Mouse (Mus musculus) fibroblast of lung, adult 2 months (primary cell): ENCODE measurements around the gene Cnn2.

Experiments used
- DNase-seq: peaks from one replicate; pipeline ENCODE4 v3.0.0-alpha.2; 2011; ENCODE audit warnings: low read depth

Cnn2 gene

GRCm38 (mm10) chr10:79970415-79971182 lies 17.8 kb upstream of the Cnn2 start, which contains the start of gene Grin3b:
Grin3b (plus strand) TSS chr10:79970715.
- no peak for DNase-seq

DNA sequence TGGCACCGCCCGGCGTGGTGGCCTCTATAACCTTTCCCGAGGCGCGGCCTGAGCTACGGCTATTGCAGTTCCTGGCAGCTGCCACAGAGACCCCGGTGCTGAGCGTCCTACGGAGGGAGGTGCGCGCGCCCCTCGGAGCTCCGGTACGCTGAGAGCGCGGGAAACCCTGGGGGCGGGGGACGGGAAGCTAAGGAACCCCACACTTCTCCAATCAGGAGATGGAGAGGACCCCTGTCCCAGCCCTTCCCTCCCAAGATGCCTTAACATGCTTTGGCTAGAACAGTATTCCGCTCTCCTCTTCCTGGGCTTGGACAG lies 17.2 kb upstream of the Cnn2 start:
- no peak for DNase-seq

GRCm38 (mm10) chr10:79972831-79973230 lies 15.6 kb upstream of the Cnn2 start:
- DNase-seq: no peak

DNA sequence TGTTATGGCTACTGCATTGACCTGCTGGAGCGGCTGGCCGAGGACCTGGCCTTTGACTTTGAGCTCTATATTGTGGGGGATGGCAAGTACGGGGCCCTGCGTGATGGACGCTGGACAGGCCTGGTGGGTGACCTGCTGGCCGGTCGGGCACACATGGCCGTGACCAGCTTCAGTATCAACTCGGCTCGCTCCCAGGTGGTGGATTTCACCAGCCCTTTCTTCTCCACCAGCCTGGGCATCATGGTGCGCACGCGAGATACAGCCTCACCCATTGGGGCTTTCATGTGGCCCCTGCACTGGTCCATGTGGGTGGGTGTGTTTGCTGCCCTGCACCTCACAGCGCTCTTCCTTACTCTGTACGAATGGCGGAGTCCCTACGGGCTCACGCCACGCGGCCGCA lies 14.3 kb upstream of the Cnn2 start:
- DNase-seq: no peak

GRCm38 (mm10) chr10:79974668-79975067 lies 13.7 kb upstream of the Cnn2 start:
- no peak for DNase-seq

DNA sequence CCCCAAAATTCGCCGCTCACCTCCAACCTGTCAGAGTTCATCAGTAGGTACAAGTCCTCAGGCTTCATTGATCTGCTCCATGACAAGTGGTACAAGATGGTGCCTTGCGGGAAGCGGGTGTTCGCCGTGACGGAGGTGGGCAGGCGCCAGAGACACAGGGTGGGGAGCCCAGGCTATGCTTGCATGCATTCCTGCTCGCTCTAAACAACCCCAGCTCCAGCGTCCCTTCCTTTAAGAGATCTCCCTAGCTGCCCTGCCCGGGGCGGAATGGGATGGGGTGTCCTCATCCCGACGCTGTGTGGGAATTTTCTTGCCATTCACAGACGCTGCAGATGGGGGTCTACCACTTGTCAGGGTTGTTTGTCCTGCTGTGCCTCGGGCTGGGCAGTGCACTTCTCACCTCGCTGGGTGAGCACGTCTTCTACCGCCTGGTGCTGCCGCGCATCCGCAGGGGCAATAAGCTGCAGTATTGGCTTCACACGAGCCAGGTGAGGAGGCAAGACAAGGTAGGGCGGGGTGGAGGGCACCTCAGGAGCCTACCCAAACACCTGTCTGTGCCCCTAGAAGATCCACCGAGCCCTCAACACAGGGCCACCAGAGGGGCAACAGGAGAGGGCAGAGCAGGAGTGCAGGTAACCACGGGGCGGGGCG lies 12.2 kb upstream of the Cnn2 start:
- DNase-seq: no peak

GRCm38 (mm10) chr10:79976722-79977107 lies 11.7 kb upstream of the Cnn2 start:
- no peak for DNase-seq

- DNase-seq: no peak
Observed at GRCm38 (mm10) chr10:79977324-79977723, 11.1 kb upstream of the Cnn2 start.

GRCm38 (mm10) chr10:79978061-79978460 lies 10.3 kb upstream of the Cnn2 start:
- no peak for DNase-seq

- no peak for DNase-seq
Observed at GRCm38 (mm10) chr10:79979401-79980155, 8.8 kb upstream of the Cnn2 start.

DNA sequence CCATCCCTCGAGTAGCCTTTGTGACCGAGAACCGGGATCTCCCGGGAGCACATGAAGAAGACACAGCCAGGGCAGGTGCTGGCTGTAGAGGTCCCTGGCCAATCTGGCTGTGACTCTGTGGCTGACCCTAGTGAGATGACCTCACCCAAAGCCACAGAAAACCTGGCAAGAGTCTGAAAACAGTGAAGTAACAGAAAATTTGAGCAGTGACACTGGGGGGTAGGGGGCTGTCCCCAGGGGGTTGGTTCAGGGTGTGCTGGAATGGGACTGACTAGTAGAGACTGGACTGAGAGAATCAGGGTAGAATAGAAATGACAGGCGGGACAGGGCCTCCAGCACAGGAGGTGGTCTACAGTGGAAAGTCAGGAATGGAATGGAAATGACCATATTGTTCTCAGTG lies 5.2 kb upstream of the Cnn2 start:
- DNase-seq: no peak

GRCm38 (mm10) chr10:79983670-79984069 lies 4.7 kb upstream of the Cnn2 start:
- no peak for DNase-seq

GRCm38 (mm10) chr10:79984195-79984816 lies 4.1 kb upstream of the Cnn2 start, which contains the start of gene Tmem259:
Tmem259 (minus strand) TSS chr10:79984330.
- DNase-seq: no peak

DNA sequence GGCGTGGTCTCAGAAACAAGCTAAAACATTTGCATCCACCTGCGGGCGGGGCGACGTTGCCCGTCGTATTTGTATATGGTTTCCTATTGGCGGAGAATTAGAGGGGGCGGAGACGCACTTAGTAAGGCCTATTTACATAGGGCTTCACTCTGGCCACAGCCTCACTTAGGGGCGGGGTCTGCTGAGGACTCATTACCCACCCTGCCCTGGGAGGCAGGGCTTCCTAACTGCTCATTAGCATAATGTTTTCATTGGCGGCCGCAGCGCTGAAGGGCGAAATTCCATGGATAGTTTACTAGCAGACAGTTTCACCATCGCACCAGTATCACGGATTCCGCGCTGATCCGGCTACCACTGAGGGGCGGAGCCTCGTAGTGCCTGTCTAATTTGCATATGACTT lies 3.5 kb upstream of the Cnn2 start:
- DNase-seq: peak; percentile 99

DNA sequence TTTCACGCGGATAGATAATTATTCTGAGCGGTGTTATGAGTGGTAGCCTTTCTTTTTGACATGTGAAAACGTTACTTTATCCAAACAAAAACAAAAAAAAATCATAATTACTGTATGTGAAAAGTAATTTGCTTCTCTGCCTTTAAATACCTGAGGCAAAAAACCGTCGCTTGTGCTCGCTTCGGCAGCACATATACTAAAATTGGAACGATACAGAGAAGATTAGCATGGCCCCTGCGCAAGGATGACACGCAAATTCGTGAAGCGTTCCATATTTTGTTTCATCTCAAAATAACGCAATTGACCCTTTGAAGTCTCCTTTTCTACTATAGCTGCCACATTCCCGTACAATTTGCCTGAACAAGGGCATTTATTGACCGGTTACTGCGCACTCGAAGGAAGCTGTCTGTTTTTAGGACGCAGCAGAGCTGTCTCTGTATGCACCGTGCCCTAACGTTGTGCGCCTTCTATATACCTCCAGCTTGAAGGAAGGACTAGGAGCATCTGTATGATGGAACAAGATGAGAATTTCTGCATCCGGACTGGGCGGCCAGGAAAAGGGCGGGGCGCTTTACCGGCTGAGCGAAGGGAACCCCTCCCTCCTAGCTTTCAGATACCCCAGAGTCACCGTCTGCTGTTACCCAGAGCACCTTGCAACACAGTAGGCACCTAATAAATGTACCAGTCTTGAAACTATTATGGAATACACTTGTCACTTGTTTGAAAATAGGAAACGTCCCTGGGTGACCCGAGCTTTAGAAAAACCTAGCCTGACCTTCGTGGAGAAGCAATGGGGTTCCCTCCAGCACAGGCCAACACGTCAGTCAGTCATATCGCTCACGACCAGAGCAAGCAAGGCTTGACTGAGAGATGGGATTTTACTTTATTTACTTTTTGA lies 2.8 kb upstream of the Cnn2 start:
- no peak for DNase-seq

GRCm38 (mm10) chr10:79986232-79986878 lies 2.0 kb upstream of the Cnn2 start:
- DNase-seq: no peak

DNA sequence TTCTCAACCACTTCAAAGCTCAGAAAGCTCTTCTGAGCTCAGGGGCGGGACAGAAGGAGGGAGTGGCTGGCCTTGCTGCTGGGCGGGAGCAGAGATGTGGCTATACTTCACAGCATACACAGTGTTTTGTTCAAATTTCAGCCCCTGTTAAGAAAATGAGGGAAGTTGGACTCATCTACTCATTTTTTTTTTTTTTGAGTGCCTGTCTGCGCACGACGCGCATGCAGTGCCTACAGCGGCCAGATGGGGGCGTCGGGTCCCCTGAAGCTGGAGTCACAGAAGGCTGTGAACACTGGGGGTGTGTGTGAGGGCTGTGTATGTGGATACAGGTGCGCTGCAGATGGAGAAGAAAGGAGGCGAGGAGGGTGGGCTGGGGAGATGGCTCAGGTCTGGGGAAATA lies 1.4 kb upstream of the Cnn2 start:
- DNase-seq: peak; percentile 64

DNA sequence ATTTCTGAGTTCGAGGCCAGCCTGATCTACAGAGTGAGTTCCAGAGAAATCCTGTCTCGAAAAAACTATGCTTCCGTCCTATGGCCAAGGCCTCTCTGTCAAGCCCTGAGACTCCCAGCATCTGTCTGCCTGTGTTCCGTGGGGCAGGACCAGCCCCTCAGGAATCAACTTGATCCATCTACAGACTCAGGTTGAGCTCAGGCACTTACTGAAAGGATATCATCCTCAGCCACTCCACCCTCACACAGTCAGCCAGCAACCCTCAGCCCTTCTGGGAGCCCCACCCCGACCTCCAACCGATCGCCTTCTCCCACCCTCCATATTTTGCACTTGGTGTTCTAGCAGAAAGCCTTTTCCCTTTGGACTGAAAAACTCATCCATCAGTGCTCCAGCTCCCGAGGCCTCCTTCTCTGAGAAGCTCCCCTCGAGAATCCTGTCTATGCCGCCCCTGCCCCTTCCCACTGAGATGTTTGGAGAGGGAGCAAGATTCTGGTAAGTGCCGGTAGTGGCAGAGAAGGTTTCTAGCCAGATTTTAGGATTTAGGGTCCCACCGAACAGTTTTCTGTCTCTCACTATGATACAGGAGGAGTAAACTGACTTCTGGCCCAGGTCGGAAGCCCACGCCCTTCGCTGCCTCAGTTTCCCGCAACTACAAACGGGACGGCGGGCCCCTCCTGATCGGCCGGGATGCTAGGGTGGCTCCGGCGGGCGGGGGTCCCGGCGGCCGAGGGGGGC lies 446 bp upstream of the Cnn2 start:
- DNase-seq: no peak

DNA sequence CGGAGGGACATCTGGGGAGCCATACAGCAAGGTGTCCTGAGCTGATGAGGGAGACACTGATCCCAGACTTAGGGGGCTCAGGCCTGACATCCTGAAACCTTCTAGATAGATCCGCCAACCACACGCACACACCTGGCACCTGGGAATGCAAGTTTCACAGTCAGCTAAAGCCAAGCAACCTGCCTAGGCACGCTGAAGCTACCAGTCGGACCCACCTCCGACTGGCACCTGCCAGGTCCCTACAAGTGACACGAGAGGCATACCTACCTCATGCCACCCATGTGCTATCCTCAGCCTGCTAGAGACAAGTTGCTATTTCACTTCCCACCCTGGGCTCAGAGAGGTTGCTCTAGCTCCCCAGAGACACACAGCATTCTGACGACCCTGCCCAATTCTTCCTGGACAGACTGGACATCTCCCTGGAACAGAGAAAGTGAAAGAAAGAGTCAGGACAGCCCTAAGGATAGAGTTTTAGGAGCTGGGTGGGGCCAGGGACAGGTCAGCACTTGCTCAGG lies 945 bp downstream of the Cnn2 start:
- no peak for DNase-seq

DNA sequence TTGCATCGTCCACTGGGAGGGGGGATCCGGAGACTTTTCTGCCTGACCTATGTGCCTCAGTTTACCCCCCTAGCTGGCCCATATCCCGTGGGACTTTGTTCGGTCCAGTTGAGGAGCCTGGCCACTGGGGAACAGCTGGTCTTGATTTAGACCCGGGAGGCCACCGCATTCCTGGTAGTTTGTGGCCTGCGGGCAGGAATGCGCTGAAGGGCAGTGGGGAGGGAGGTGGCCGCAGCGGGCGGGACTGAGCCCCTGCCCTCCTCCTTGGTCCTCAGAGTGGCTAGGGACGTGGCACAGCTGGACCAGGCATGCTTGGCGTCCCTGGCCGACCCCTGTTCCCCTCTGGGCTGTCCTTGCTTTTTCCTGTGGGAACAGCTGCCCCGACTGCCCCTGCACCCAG lies 1.5 kb downstream of the Cnn2 start:
- no peak for DNase-seq
